In genomic region chr13:51499769-51500168, GRCm38 (mm10) we compare ENCODE assay signal across 29 mouse cellular contexts.
DNase-seq lines count a peak whose midpoint lies in the region; ATAC-seq and TF ChIP-seq lines count a peak whose summit lies in the region.
"Had no signal": no experiment of that assay in that cellular context is flagged by ENCODE, and none has a peak within 500 bp of the region (broad histone marks: within the 10 kb centered on the region; RNA-seq: fewer than 3 reads in every experiment).

No protein-coding gene starts in this region.

- DNase-seq in cerebellum, postnatal 10 days = peak; percentile 56 to 61
- DNase-seq in cerebellum, adult 18-20 months = no peak
- DNase-seq in frontal cortex, postnatal 14 days (ENCODE audit: low spot score in 2 of 2) = no peak
- peak; percentile 9 for DNase-seq in midbrain, postnatal 0 days (ENCODE audit: low spot score)
- DNase-seq in midbrain, embryonic 10.5 days (ENCODE audit: low spot score) = no peak
- no peak for DNase-seq in adrenal gland, postnatal 25 days
- DNase-seq: adrenal gland, adult 2 months; adrenal gland, postnatal 14 days; cerebellum, adult 11 months; embryo, embryonic 11 days; gastrocnemius, postnatal 10 days; gastrocnemius, postnatal 36 days; heart, postnatal 10 days; heart, postnatal 36 days; kidney, adult 11 months; kidney, adult 8-10 months had no signal

- H3K27me3 ChIP-seq in midbrain, postnatal 0 days (ENCODE audit: insufficient read depth, low read length) = no peaks in the 10 kb centered on the region
- no peaks in the 10 kb centered on the region for H3K27me3 ChIP-seq in midbrain, embryonic 10.5 days (ENCODE audit: low read depth, poor library complexity, severe bottlenecking)
- H3K27me3 ChIP-seq: embryonic facial prominence, embryonic 13.5 days; forebrain, embryonic 12.5 days; forebrain, embryonic 15.5 days; heart, embryonic 12.5 days; heart, embryonic 15.5 days; hindbrain, embryonic 13.5 days; intestine, embryonic 15.5 days had no signal

- no peak overlapping the region for H3K9ac ChIP-seq in midbrain, postnatal 0 days (replicated peaks; ENCODE audit: low read length, poor library complexity, severe bottlenecking)
- H3K9ac ChIP-seq: embryonic facial prominence, embryonic 13.5 days; forebrain, embryonic 12.5 days; forebrain, embryonic 15.5 days; heart, embryonic 12.5 days; heart, embryonic 15.5 days; hindbrain, embryonic 13.5 days; intestine, embryonic 15.5 days had no signal

- ATAC-seq in frontal cortex, adult (ENCODE audit: low TSS enrichment) = peak; percentile 91
- no peak for ATAC-seq in midbrain, postnatal 0 days (ENCODE audit: low FRiP score)
- ATAC-seq: CD4-positive, CD25-positive, alpha-beta regulatory T cell, adult 4 months; forebrain, embryonic 15.5 days; hindbrain, embryonic 16.5 days; intestine, embryonic 15.5 days had no signal

- TF ChIP-seq CTCF in midbrain, postnatal 0 days (IDR thresholded peaks at IDR 0.05) = no peak

- no peaks in the 10 kb centered on the region for H3K36me3 ChIP-seq in midbrain, postnatal 0 days (ENCODE audit: insufficient read depth, low read length)
- no peaks in the 10 kb centered on the region for H3K36me3 ChIP-seq in midbrain, embryonic 10.5 days
- H3K36me3 ChIP-seq: embryonic facial prominence, embryonic 10.5 days; embryonic facial prominence, embryonic 13.5 days; forebrain, embryonic 12.5 days; forebrain, embryonic 15.5 days; heart, embryonic 12.5 days; heart, embryonic 15.5 days; hindbrain, embryonic 10.5 days; hindbrain, embryonic 13.5 days; intestine, embryonic 15.5 days had no signal

- H3K4me3 ChIP-seq in midbrain, postnatal 0 days (ENCODE audit: low read depth, low read length) = no peak overlapping the region
- no peak overlapping the region for H3K4me3 ChIP-seq in midbrain, embryonic 10.5 days
- H3K4me3 ChIP-seq: embryonic facial prominence, embryonic 10.5 days; embryonic facial prominence, embryonic 13.5 days; erythroblast, embryonic 14.5 days; forebrain, embryonic 12.5 days; forebrain, embryonic 15.5 days; heart, embryonic 12.5 days; heart, embryonic 15.5 days; hindbrain, embryonic 10.5 days; hindbrain, embryonic 13.5 days; intestine, embryonic 15.5 days had no signal

- H3K4me1 ChIP-seq in midbrain, postnatal 0 days (ENCODE audit: insufficient read depth, low read length) = no peaks in the 10 kb centered on the region
- H3K4me1 ChIP-seq in midbrain, embryonic 10.5 days = no peaks in the 10 kb centered on the region
- H3K4me1 ChIP-seq: embryonic facial prominence, embryonic 10.5 days; embryonic facial prominence, embryonic 13.5 days; forebrain, embryonic 12.5 days; forebrain, embryonic 15.5 days; heart, embryonic 12.5 days; heart, embryonic 15.5 days; hindbrain, embryonic 10.5 days; hindbrain, embryonic 13.5 days; intestine, embryonic 15.5 days had no signal

- H3K4me2 ChIP-seq in midbrain, postnatal 0 days (ENCODE audit: low read depth, low read length, poor library complexity, severe bottlenecking) = no peak overlapping the region
- H3K4me2 ChIP-seq: embryonic facial prominence, embryonic 13.5 days; forebrain, embryonic 12.5 days; forebrain, embryonic 15.5 days; heart, embryonic 12.5 days; heart, embryonic 15.5 days; hindbrain, embryonic 13.5 days; intestine, embryonic 15.5 days had no signal

- WGBS in midbrain, postnatal 0 days = 90% methylated on average over 1 of the region's 1 CpGs
- WGBS in midbrain, embryonic 10.5 days = 86% methylated on average over 1 of the region's 1 CpGs

- no peak overlapping the region for H3K27ac ChIP-seq in midbrain, postnatal 0 days (ENCODE audit: low read depth, low read length)
- no peak overlapping the region for H3K27ac ChIP-seq in midbrain, embryonic 10.5 days (replicated peaks)
- H3K27ac ChIP-seq: embryonic facial prominence, embryonic 10.5 days; embryonic facial prominence, embryonic 13.5 days; forebrain, embryonic 12.5 days; forebrain, embryonic 15.5 days; heart, embryonic 15.5 days; hindbrain, embryonic 10.5 days; hindbrain, embryonic 13.5 days; intestine, embryonic 15.5 days had no signal

- no peaks in the 10 kb centered on the region for H3K9me3 ChIP-seq in midbrain, postnatal 0 days (ENCODE audit: low read length)
- no peaks in the 10 kb centered on the region for H3K9me3 ChIP-seq in midbrain, embryonic 10.5 days (replicated peaks)
- H3K9me3 ChIP-seq: embryonic facial prominence, embryonic 10.5 days; embryonic facial prominence, embryonic 13.5 days; forebrain, embryonic 12.5 days; forebrain, embryonic 15.5 days; heart, embryonic 12.5 days; heart, embryonic 15.5 days; hindbrain, embryonic 10.5 days; hindbrain, embryonic 13.5 days; intestine, embryonic 15.5 days had no signal

Comparison
In these comparisons a context has a peak if more than half of its experiments do, and no peak if none do; other contexts are left out.
1. DNase-seq: peak in cerebellum, postnatal 10 days (2 of 2) and midbrain, postnatal 0 days (single experiment); none in cerebellum, adult 18-20 months (0 of 2), frontal cortex, postnatal 14 days (0 of 2), midbrain, embryonic 10.5 days (single experiment) and adrenal gland, postnatal 25 days (single experiment).